In genomic region chr3:65659620-65659932, GRCm38 (mm10) we compare ENCODE assay signal across 8 mouse cellular contexts. TPM values are rescaled to one million over a fixed set of nuclear protein-coding genes. Genes with fewer than 3 reads are reported as not detected.
DNase-seq lines count a peak whose midpoint lies in the region; ATAC-seq and TF ChIP-seq lines count a peak whose summit lies in the region.

No protein-coding gene starts in this region.

- no peaks in the 10 kb centered on the region for H3K36me3 ChIP-seq in thymus, adult 2 months (ENCODE audit: control insufficient read depth, insufficient read depth, low read length)
- H3K36me3 ChIP-seq in liver, embryonic 12.5 days: no peaks in the 10 kb centered on the region

- H3K9ac ChIP-seq in liver, embryonic 12.5 days: peak overlapping the region; percentile 62

- no peak for TF ChIP-seq POLR2A in thymus, adult 2 months (IDR thresholded peaks at IDR 0.05; ENCODE audit: control insufficient read depth, extremely low read depth, insufficient read depth, low read length, poor library complexity)

- H3K4me3 ChIP-seq in thymus, adult 2 months (ENCODE audit: control insufficient read depth, insufficient read depth, low read length): peak overlapping the region; percentile 76
- peak overlapping the region; percentile 60 for H3K4me3 ChIP-seq in liver, embryonic 12.5 days

- H3K27ac ChIP-seq in thymus, adult 2 months (ENCODE audit: control insufficient read depth, insufficient read depth, low read length): no peak overlapping the region
- H3K27ac ChIP-seq in liver, embryonic 12.5 days: 0 out of 2 replicates have a peak overlapping the region, but pooled peaks have one; percentile 51

- no peaks in the 10 kb centered on the region for H3K9me3 ChIP-seq in liver, embryonic 12.5 days (replicated peaks)

- WGBS in thymus, adult 2 months: 14% methylated on average over 9 of the region's 9 CpGs
- WGBS in liver, embryonic 12.5 days (ENCODE audit: insufficient replicate concordance): 6% methylated on average over 9 of the region's 9 CpGs

- DNase-seq in frontal cortex, postnatal 10 days (ENCODE audit: low spot score in 2 of 2): no peak
- no peak for DNase-seq in thymus, adult 2 months
- DNase-seq in thymus, postnatal 0 days (ENCODE audit: low spot score): no peak
- DNase-seq in urinary bladder, postnatal 10 days (ENCODE audit: low spot score): no peak
- no peak for DNase-seq in ovary, postnatal 10 days (ENCODE audit: low spot score)
- no peak for DNase-seq in adrenal gland, adult 8-10 months

- ATAC-seq in frontal cortex, adult (ENCODE audit: low TSS enrichment): peak; percentile 38
- no peak for ATAC-seq in liver, embryonic 12.5 days

- H3K27me3 ChIP-seq in thymus, adult 2 months (ENCODE audit: control insufficient read depth, insufficient read depth, low read length): peaks cover 5% of the 10 kb centered on the region; the same call in 1 of the 2 replicates
- peaks cover 51% of the 10 kb centered on the region for H3K27me3 ChIP-seq in liver, embryonic 12.5 days (replicated peaks)

- peaks cover 12% of the 10 kb centered on the region for H3K4me1 ChIP-seq in thymus, adult 2 months (replicated peaks; ENCODE audit: control insufficient read depth, insufficient read depth, low read length)
- H3K4me1 ChIP-seq in liver, embryonic 12.5 days: peaks cover 18% of the 10 kb centered on the region

- TF ChIP-seq CTCF in thymus, adult 2 months (IDR thresholded peaks at IDR 0.05; ENCODE audit: borderline replicate concordance, control insufficient read depth, extremely low read depth, insufficient read depth, low read length, poor library complexity): no peak

- peak overlapping the region; percentile 87 for H3K4me2 ChIP-seq in liver, embryonic 12.5 days

RNA-seq across cellular contexts. Expression of gene Lekr1, which starts 6.5 kb away (rescaled TPM):
- polyA plus RNA-seq in thymus, adult 2 months (2012; rRNA removed): 0.68 and 0.84 TPM in 2 replicates
- 4.5 and 5.2 TPM in 2 replicates for polyA plus RNA-seq in thymus, postnatal 0 days (2015; fragmentation: Nextera tagmentation; extraction: Ambion mirVana)
- polyA plus RNA-seq in liver, embryonic 12.5 days (2016; fragmentation: Nextera tagmentation; extraction: Ambion mirVana): 1.7 and 1.9 TPM in 2 replicates
- 1 to 10 TPM; 2.3 to 3.8 (median 3.1) TPM for total RNA-seq in adrenal gland, adult 8-10 months (2022)
